Mouse (Mus musculus) bone marrow, adult 2 months (tissue): ENCODE data around the gene Atp8a2.

Source experiments
- CTCF ChIP-seq: fragments of 200-500 bp; IDR thresholded peaks from 2 replicates; pipeline ENCODE4 v1.5.1; 2011; ENCODE audit warnings: low read length, control low read depth; ENCODE audit not compliant: control insufficient read depth, insufficient read depth
- POLR2A ChIP-seq: fragments of 200-500 bp; IDR thresholded peaks from 2 replicates; pipeline ENCODE4 v1.6.1; 2011; ENCODE audit warnings: low read depth, mild to moderate bottlenecking, control low read depth, low read length, borderline replicate concordance; ENCODE audit not compliant: control insufficient read depth

DNA sequence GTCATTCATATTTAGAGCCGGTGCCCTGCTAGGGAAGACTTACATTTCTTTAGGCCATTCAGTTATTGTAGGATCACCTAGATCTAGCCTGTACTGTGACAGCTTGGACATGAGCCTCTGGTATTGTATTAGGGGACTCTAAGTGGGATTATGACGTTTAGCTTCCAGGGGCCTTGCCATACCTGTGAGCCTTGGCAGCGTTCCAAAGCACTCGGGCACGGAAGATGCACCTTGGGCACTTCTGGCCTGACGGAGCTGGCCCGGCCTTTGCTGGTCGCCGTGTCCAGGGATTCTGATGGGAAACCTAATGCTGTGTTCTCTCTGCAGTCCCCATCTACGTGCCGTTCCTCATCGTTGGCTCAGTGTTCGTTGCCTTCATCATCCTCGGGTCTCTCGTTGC is 567.7 kb downstream of the Atp8a2 start:
- no peak for TF ChIP-seq CTCF
- no peak for TF ChIP-seq POLR2A
